Mouse (Mus musculus) inflammation-experienced regulatory T-cells, adult 6 months (primary cell): Measurements from ENCODE around the gene Elfn1. TPM values are rescaled to one million over a fixed set of nuclear protein-coding genes. Genes with fewer than 3 reads are reported as not detected.

Experiments
- polyA plus RNA-seq, 3 experiments: library from polyadenylated mRNA; unstranded; fragments of 100-300 nt; shearing (Covaris generic); gene quantifications; one replicate each; pipeline ENCODE4 v1.2.1; 2017

Elfn1 gene
- polyA plus RNA-seq, 3 experiments from 2014 or later, result not detected

Other genes with a start within 250 kb of the Elfn1 start
- not detected for gene Micall2, start 171.6 kb upstream of the Elfn1 start, polyA plus RNA-seq
- 10 to 100 TPM; 12.9 to 21.0 (median 16.1) TPM for gene Ints1, start 132.3 kb upstream of the Elfn1 start, polyA plus RNA-seq
- 10 to 100 TPM; 10.7 to 12.5 (median 11.0) TPM for gene Mafk, start 116.4 kb upstream of the Elfn1 start, polyA plus RNA-seq
- gene Tmem184a, start 88.0 kb upstream of the Elfn1 start, polyA plus RNA-seq, result under 1 TPM in 1 of 3 experiments, not detected in 2; 0.12 TPM
- gene Gm26938, start 81.5 kb upstream of the Elfn1 start, polyA plus RNA-seq, result not detected
- gene Psmg3, start 81.1 kb upstream of the Elfn1 start, polyA plus RNA-seq, result 10 to 100 TPM; 48.7 to 56.0 (median 50.0) TPM